Mouse (Mus musculus) midbrain, embryonic 12.5 days (tissue): Measurements from ENCODE around the gene Tbx15. TPM values are rescaled to one million over a fixed set of nuclear protein-coding genes. Genes with fewer than 3 reads are reported as not detected.
A peak's percentile ranks its signal among the peaks of the same experiment; 100 is the strongest.

ENCODE experiments used
- ATAC-seq: fragments of 200-750 bp; cut with Nextera tagmentation; 2 replicates; pipeline ENCODE4 v1.8.0; 2017; ENCODE audit warnings: low read depth, moderate TSS enrichment, moderate library complexity; ENCODE audit not compliant: low FRiP score
- H3K27ac ChIP-seq: fragments of 300-500 bp; sonication (generic); replicated peaks from 2 replicates; pipeline ENCODE4 v1.5.1; 2016; ENCODE audit warnings: mild to moderate bottlenecking
- H3K27me3 ChIP-seq: fragments of 300-500 bp; sonication (generic); 2 replicates; pipeline ENCODE4 v1.6.1; 2016; ENCODE audit warnings: mild to moderate bottlenecking
- H3K36me3 ChIP-seq: fragments of 300-500 bp; sonication (generic); 2 replicates; pipeline ENCODE4 v1.6.1; 2016
- H3K4me1 ChIP-seq: fragments of 300-500 bp; sonication (generic); 2 replicates; pipeline ENCODE4 v1.6.1; 2016
- H3K4me2 ChIP-seq: fragments of 300-500 bp; sonication (generic); replicated peaks from 2 replicates; pipeline ENCODE4 v1.6.1; 2016; ENCODE audit warnings: mild to moderate bottlenecking, moderate library complexity
- H3K4me3 ChIP-seq: fragments of 300-500 bp; sonication (generic); 2 replicates; pipeline ENCODE4 v1.5.1; 2016; ENCODE audit warnings: mild to moderate bottlenecking
- H3K9ac ChIP-seq: fragments of 300-500 bp; sonication (generic); replicated peaks from 2 replicates; pipeline ENCODE4 v1.6.1; 2016; ENCODE audit warnings: mild to moderate bottlenecking, moderate library complexity
- H3K9me3 ChIP-seq: fragments of 300-500 bp; sonication (generic); 2 replicates; pipeline ENCODE4 v1.6.1; 2016; ENCODE audit warnings: mild to moderate bottlenecking
- WGBS: fragments of 180-500 bp; shearing (Covaris S2); methylation state at CpG from one replicate; pipeline ENCODE4 v1.1.7; 2016; 5-methylcytosine and 5-hydroxymethylcytosine counted together
- polyA plus RNA-seq: library from polyadenylated mRNA; unstranded; fragments of >200 nt; fragmentation: Nextera tagmentation; extraction: Ambion mirVana; gene quantifications from 2 replicates; pipeline ENCODE4 v1.2.1, GENCODE M21; 2016

Gene Tbx15
- polyA plus RNA-seq, 1 experiment from 2014 or later = 2.7 TPM

GRCm38 (mm10) chr3:99238691-99239090 is 1.5 kb upstream of the Tbx15 start:
- Histone ChIP-seq H3K4me1 (peaks cover 13% of the 10 kb centered on the region; the same call in 1 of the 2 replicates), H3K4me2 (no peak overlapping the region), H3K36me3 (no peaks in the 10 kb centered on the region), H3K9ac (no peak overlapping the region), H3K27me3 (peaks cover 96% of the 10 kb centered on the region), H3K9me3 (no peaks in the 10 kb centered on the region), H3K4me3 (no peak overlapping the region), H3K27ac (no peak overlapping the region)
- 5% methylated on average over 1 of the region's 1 CpGs for WGBS
- no peak for ATAC-seq

- no peak overlapping the region for H3K4me3 ChIP-seq
- 2% methylated on average over 20 of the region's 20 CpGs for WGBS
Observed at GRCm38 (mm10) chr3:99239301-99240045, 708 bp upstream of the Tbx15 start.

GRCm38 (mm10) chr3:99240811-99241738 is 894 bp downstream of the Tbx15 start:
- peak; percentile 38 for ATAC-seq
- peak overlapping the region; percentile 17 for H3K4me3 ChIP-seq
- H3K27ac ChIP-seq = no peak overlapping the region
- no peaks in the 10 kb centered on the region for H3K36me3 ChIP-seq
- H3K4me2 ChIP-seq = peak overlapping the region; percentile 23
- H3K4me1 ChIP-seq = 0 out of 2 replicates have a peak, but pooled peaks cover 9% of the 10 kb centered on the region
- H3K9ac ChIP-seq = no peak overlapping the region
- WGBS = under 1% methylated on average over 50 of the region's 50 CpGs
- H3K27me3 ChIP-seq = peaks cover 96% of the 10 kb centered on the region
- H3K9me3 ChIP-seq = no peaks in the 10 kb centered on the region

More at GRCm38 (mm10) chr3:99239301-99240045, 708 bp upstream of the Tbx15 start:
- Histone ChIP-seq H3K9me3 (no peaks in the 10 kb centered on the region), H3K4me1 (0 out of 2 replicates have a peak, but pooled peaks cover 9% of the 10 kb centered on the region), H3K36me3 (no peaks in the 10 kb centered on the region), H3K9ac (no peak overlapping the region), H3K4me2 (no peak overlapping the region), H3K27me3 (peaks cover 96% of the 10 kb centered on the region), H3K27ac (no peak overlapping the region)
- no peak for ATAC-seq

GRCm38 (mm10) chr3:99242481-99242880 is 2.3 kb downstream of the Tbx15 start:
- peaks cover 98% of the 10 kb centered on the region for H3K27me3 ChIP-seq
- H3K27ac ChIP-seq = no peak overlapping the region
- 9% methylated on average over 8 of the region's 8 CpGs for WGBS
- H3K4me3 ChIP-seq = no peak overlapping the region
- 0 out of 2 replicates have a peak, but pooled peaks cover 9% of the 10 kb centered on the region for H3K4me1 ChIP-seq
- H3K9me3 ChIP-seq = no peaks in the 10 kb centered on the region
- no peak for ATAC-seq
- no peaks in the 10 kb centered on the region for H3K36me3 ChIP-seq
- no peak overlapping the region for H3K9ac ChIP-seq
- H3K4me2 ChIP-seq = no peak overlapping the region

- Histone ChIP-seq H3K9me3 (no peaks in the 10 kb centered on the region), H3K4me2 (no peak overlapping the region), H3K4me3 (no peak overlapping the region), H3K27ac (no peak overlapping the region), H3K4me1 (0 out of 2 replicates have a peak, but pooled peaks cover 9% of the 10 kb centered on the region), H3K36me3 (no peaks in the 10 kb centered on the region), H3K9ac (no peak overlapping the region), H3K27me3 (peaks cover 98% of the 10 kb centered on the region)
- WGBS = 25% methylated on average over 3 of the region's 3 CpGs
- ATAC-seq = no peak
Observed at GRCm38 (mm10) chr3:99245341-99245740, 5.2 kb downstream of the Tbx15 start.

- Histone ChIP-seq H3K36me3 (no peaks in the 10 kb centered on the region), H3K4me1 (no peaks in the 10 kb centered on the region), H3K9ac (no peak overlapping the region), H3K9me3 (no peaks in the 10 kb centered on the region), H3K4me2 (no peak overlapping the region), H3K27ac (no peak overlapping the region), H3K27me3 (peaks cover 98% of the 10 kb centered on the region), H3K4me3 (no peak overlapping the region)
- 36% methylated on average over 3 of the region's 3 CpGs for WGBS
- no peak for ATAC-seq
Observed at GRCm38 (mm10) chr3:99246629-99247028, 6.4 kb downstream of the Tbx15 start.

- Histone ChIP-seq H3K4me1 (no peaks in the 10 kb centered on the region), H3K4me2 (no peak overlapping the region), H3K9me3 (no peaks in the 10 kb centered on the region), H3K36me3 (no peaks in the 10 kb centered on the region), H3K27me3 (peaks cover 99% of the 10 kb centered on the region), H3K4me3 (no peak overlapping the region), H3K9ac (no peak overlapping the region), H3K27ac (no peak overlapping the region)
- 4% methylated on average over 4 of the region's 4 CpGs for WGBS
- no peak for ATAC-seq
Observed at GRCm38 (mm10) chr3:99247586-99247985, 7.4 kb downstream of the Tbx15 start.

- no peaks in the 10 kb centered on the region for H3K9me3 ChIP-seq
- no peaks in the 10 kb centered on the region for H3K4me1 ChIP-seq
- under 1% methylated on average over 28 of the region's 28 CpGs for WGBS
- no peak overlapping the region for H3K27ac ChIP-seq
- H3K36me3 ChIP-seq = no peaks in the 10 kb centered on the region
- H3K4me3 ChIP-seq = no peak overlapping the region
- H3K9ac ChIP-seq = 0 out of 2 replicates have a peak overlapping the region, but pooled peaks have one; percentile 28
- H3K27me3 ChIP-seq = peaks cover 99% of the 10 kb centered on the region
- ATAC-seq = 0 out of 2 replicates have a peak, but pooled peaks have one; percentile 44
- no peak overlapping the region for H3K4me2 ChIP-seq
Observed at GRCm38 (mm10) chr3:99247996-99248801, 8.0 kb downstream of the Tbx15 start.

GRCm38 (mm10) chr3:99248831-99249550 is 8.8 kb downstream of the Tbx15 start:
- no peaks in the 10 kb centered on the region for H3K36me3 ChIP-seq
- H3K27me3 ChIP-seq = peaks cover 99% of the 10 kb centered on the region
- no peak overlapping the region for H3K9ac ChIP-seq
- H3K27ac ChIP-seq = no peak overlapping the region
- WGBS = 1% methylated on average over 25 of the region's 25 CpGs
- no peak overlapping the region for H3K4me3 ChIP-seq
- H3K9me3 ChIP-seq = no peaks in the 10 kb centered on the region
- no peak for ATAC-seq
- H3K4me2 ChIP-seq = no peak overlapping the region
- peaks cover 6% of the 10 kb centered on the region for H3K4me1 ChIP-seq

GRCm38 (mm10) chr3:99249551-99249870 is 9.3 kb downstream of the Tbx15 start:
- Histone ChIP-seq H3K4me1 (peaks cover 11% of the 10 kb centered on the region), H3K9ac (no peak overlapping the region), H3K9me3 (no peaks in the 10 kb centered on the region), H3K27me3 (peaks cover 99% of the 10 kb centered on the region), H3K4me3 (no peak overlapping the region), H3K27ac (no peak overlapping the region), H3K4me2 (no peak overlapping the region), H3K36me3 (no peaks in the 10 kb centered on the region)
- ATAC-seq = no peak
- 2% methylated on average over 11 of the region's 11 CpGs for WGBS

- H3K4me3 ChIP-seq = no peak overlapping the region
- H3K27ac ChIP-seq = no peak overlapping the region
- H3K4me2 ChIP-seq = no peak overlapping the region
- peaks cover 99% of the 10 kb centered on the region for H3K27me3 ChIP-seq
- ATAC-seq = no peak
- peaks cover 11% of the 10 kb centered on the region for H3K4me1 ChIP-seq
- H3K36me3 ChIP-seq = no peaks in the 10 kb centered on the region
- H3K9ac ChIP-seq = no peak overlapping the region
- H3K9me3 ChIP-seq = no peaks in the 10 kb centered on the region
- 0% methylated on average over 6 of the region's 6 CpGs for WGBS
Observed at GRCm38 (mm10) chr3:99249906-99250305, 9.7 kb downstream of the Tbx15 start.
